Mouse (Mus musculus): Measurements from ENCODE around the gene Bid. TPM values are rescaled to one million over a fixed set of nuclear protein-coding genes. Genes with fewer than 3 reads are reported as not detected.
A peak's percentile ranks its signal among the peaks of the same experiment; 100 is the strongest.
"Not testable (repeated sequence)": the region's sequence is repeated elsewhere in the genome, so short reads cannot be mapped to it uniquely, and the experiment has no call there.

The Bid gene
- total RNA-seq, 2 experiments from 2014 or later: 9.4 to 10.4 TPM

GRCm38 (mm10) chr6:120907876-120908597, 8.6 kb downstream of the Bid start:
- intact Hi-C loops (cut with DNase I); DNase-seq (ENCODE audit: low spot score in 2 of 2): not testable (repeated sequence)

- no peak for DNase-seq (ENCODE audit: low spot score in 2 of 2)
- intact Hi-C loops (cut with DNase I): no loop called here
These were observed 10.1 kb downstream of the Bid start for GRCm38 (mm10) chr6:120906521-120906920.

DNA sequence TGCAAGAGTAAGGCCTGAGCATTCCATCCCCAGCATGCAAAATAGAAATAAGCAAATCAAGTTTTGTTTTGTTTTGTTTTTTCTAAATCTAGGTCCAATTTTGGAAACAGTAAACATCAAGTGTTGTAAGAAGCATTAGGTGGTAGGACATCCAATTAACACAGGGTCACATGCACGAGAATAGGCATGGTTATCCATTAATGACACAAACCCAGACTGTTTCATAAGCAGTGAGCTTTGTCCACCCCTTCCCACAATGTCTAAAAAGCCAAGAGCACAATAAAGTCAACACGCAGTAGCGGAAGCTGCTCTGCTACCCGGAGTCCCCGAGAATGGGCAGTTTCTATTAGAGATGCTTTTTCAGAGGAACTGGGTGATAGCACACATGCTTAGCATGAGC, 11.5 kb downstream of the Bid start:
- DNase-seq (ENCODE audit: low spot score in 2 of 2): no peak
- intact Hi-C loops (cut with DNase I): no loop called here

DNA sequence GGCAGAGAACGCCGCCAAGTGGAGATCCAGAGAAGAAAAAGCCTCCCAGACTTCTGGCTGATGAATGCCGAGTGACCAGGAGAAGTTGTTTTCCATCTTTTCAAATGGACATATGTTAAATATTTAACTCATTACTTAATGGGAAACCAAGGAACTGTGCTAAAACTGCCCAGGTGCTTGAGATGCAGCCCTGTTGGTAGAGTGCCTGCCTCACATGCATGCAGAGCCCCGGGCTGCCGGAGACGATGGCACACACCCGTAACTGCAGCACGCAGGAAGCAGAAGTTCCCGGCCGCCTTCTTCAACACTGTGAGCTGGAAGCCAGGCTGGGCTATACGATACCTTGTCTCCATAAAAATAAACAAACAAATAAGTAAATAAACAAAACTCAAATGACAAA, 12.7 kb downstream of the Bid start:
- intact Hi-C loops (cut with DNase I): loop anchor here (2.0 kb wide), 1 partner anchor 273 kb away; no protein-coding TSS in a partner anchor
- DNase-seq (ENCODE audit: low spot score in 2 of 2): no peak

DNA sequence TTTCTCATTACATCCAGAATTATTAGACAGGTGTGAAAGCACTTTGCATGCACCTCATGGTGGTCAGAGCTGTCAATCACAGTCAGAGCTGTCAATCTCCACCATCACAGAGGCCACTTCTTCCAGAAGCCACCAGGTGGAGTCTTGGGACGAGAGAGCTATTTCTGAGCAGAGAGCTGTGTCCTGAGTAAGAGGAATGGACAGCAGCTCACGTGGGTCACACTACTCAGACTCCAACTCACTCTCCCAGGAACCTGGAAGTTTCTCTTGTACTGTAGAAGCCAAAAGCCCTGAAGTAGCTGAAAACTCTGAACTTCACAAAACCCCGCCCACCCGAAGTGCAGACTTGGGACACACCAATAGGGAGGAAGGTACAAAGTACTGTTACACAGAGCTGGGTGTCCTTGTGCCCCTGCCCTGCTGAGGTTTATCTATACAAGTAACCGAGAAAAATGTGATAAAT, 13.2 kb downstream of the Bid start:
- intact Hi-C loops (cut with DNase I): loop anchor here (2.0 kb wide), 1 partner anchor 273 kb away; no protein-coding TSS in a partner anchor
- no peak for DNase-seq (ENCODE audit: low spot score in 2 of 2)

- intact Hi-C loops (cut with DNase I): loop anchor here (2.0 kb wide), 1 partner anchor 275 kb away; no protein-coding TSS in a partner anchor
- DNase-seq (ENCODE audit: low spot score in 2 of 2): no peak
These were observed 14.6 kb downstream of the Bid start for GRCm38 (mm10) chr6:120901776-120902645.

- DNase-seq (ENCODE audit: low spot score in 2 of 2): peak; percentile 44 to 50
- intact Hi-C loops (cut with DNase I): no loop called here
These were observed 18.3 kb downstream of the Bid start for GRCm38 (mm10) chr6:120898188-120898833.

GRCm38 (mm10) chr6:120894524-120894923, 22.1 kb downstream of the Bid start:
- no peak for DNase-seq (ENCODE audit: low spot score in 2 of 2)
- intact Hi-C loops (cut with DNase I): no loop called here

GRCm38 (mm10) chr6:120894089-120894488, 22.6 kb downstream of the Bid start:
- intact Hi-C loops (cut with DNase I): no loop called here
- DNase-seq (ENCODE audit: low spot score in 2 of 2): no peak

GRCm38 (mm10) chr6:120886696-120887095, 30.0 kb downstream of the Bid start:
- DNase-seq (ENCODE audit: low spot score in 2 of 2): no peak
- intact Hi-C loops (cut with DNase I): no loop called here

DNA sequence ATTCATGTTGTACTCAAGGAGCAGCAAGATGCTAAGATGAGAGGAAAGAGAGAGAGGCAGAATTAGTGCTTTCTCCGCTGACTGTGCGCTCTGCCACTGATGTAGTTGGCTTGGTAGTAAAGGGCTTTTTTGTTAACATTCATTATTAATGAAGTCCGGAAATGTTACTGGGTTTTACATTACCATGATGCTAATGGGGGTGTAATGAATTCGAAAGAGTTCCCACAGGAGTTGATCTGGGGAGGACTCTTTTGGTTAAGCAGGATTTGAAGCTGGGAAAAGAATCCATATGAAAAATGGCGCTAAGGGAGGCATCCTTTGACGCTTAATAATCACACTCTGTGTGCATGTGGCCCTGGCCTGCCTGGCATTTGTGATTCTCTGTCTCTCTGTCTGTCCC, 32.2 kb downstream of the Bid start:
- DNase-seq (ENCODE audit: low spot score in 2 of 2): no peak
- intact Hi-C loops (cut with DNase I): no loop called here

- intact Hi-C loops (cut with DNase I): no loop called here
- no peak for DNase-seq (ENCODE audit: low spot score in 2 of 2)
These were observed 37.6 kb downstream of the Bid start for GRCm38 (mm10) chr6:120879046-120879445.

- DNase-seq (ENCODE audit: low spot score in 2 of 2): peak in 1 of 2 experiments; percentile 18
- intact Hi-C loops (cut with DNase I): no loop called here
These were observed 42.8 kb downstream of the Bid start for GRCm38 (mm10) chr6:120873874-120874273.

DNA sequence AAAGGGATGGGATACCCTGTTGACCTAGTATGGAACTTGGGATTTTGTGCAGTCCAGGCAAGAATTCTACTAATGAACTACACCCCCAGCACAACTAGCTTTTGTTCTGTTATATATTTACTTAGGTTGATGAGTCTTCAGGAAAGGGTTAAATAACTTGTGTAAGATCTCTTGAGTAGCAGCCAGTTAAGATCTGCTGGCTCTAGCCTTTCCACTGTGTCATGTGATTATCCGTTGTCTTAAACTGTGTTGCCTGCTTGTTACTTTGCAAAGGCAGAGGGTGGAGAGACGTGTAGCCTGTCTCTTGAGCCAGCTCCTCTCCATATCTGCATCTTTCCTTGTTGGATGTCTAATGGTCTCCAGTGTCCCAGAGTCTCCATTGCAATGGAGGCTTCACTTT, 45.4 kb downstream of the Bid start:
- intact Hi-C loops (cut with DNase I): no loop called here
- no peak for DNase-seq (ENCODE audit: low spot score in 2 of 2)

DNA sequence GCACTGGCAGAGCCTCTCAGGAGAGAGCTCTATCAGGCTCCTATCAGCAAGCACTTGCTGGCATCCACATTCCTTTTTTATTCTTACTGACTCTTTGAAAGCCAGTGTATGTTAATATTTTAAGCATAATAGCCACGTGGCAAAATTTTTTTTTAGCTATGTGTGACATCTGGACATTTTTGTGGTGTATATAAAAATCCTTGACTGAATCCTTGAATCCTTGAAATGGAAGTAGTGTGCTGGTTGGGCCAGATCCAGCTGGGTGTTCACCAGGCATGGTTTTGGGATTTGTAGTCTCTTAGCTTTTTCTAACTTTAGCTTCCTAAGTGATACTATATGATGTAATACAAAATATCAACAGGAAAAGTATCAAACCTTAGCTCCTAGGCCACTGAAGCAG, 47.8 kb downstream of the Bid start:
- DNase-seq (ENCODE audit: low spot score in 2 of 2): peak; percentile 45 to 87
- intact Hi-C loops (cut with DNase I): no loop called here

- no peak for DNase-seq (ENCODE audit: low spot score in 2 of 2)
- intact Hi-C loops (cut with DNase I): no loop called here
These were observed 50.4 kb downstream of the Bid start for GRCm38 (mm10) chr6:120866051-120866814.

DNA sequence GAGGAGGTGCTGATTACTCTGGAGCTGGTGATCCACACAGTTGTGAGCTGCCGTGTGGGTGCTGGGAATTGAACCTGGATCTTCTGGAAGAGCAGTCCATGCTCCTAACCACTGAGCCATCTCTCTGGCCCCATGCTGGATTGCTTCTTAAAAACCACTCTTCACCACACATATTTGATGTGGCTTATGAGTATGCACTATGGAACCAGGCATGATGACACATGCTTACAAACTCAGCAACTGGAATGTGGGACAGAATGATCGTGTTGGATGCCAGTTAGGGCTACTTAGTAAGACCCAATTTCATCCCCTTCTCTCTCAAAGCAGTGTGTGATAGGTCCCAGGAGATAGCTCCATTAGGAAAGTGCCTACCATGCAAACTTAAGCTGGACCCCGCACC, 56.6 kb downstream of the Bid start:
- DNase-seq (ENCODE audit: low spot score in 2 of 2): no peak
- intact Hi-C loops (cut with DNase I): no loop called here

DNA sequence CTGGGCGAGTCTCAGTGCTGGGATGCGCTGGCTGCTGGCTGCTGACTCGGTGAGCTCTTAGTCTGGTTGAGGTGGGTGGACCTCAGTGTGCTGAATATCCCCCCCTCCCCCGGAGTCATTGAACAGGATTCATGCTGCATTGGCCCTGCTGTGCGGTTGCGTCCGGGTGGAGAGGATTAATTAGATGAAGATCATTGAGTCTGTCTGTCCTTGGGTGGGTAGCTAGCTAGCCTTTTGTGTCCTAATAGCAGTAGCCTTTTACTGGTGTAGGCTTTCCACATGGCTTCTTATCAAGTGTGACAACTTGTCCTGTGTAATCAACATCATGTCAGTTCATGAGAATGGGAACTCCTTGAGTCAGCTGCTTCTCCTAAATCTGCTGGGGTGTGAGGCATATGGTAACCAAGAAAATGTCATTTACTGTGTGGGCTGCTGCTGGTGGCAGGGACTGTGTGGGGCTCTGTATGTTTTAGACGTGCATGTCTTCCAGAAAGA, 58.4 kb downstream of the Bid start:
- intact Hi-C loops (cut with DNase I): loop anchor here (2.0 kb wide), 1 partner anchor 61 kb away; no protein-coding TSS in a partner anchor
- DNase-seq (ENCODE audit: low spot score in 2 of 2): peak; percentile 51 to 94

- DNase-seq (ENCODE audit: low spot score in 2 of 2): no peak
- intact Hi-C loops (cut with DNase I): no loop called here
These were observed 62.2 kb downstream of the Bid start for GRCm38 (mm10) chr6:120854413-120854812.
